Mouse (Mus musculus) granulocyte monocyte progenitor cell, adult 5-6 weeks (primary cell): ENCODE measurements around the gene Npas3. TPM values are rescaled to one million over a fixed set of nuclear protein-coding genes. Genes with fewer than 3 reads are reported as not detected.
A peak's percentile ranks its signal among the peaks of the same experiment; 100 is the strongest.

Experiments
- ATAC-seq: replicated peaks from 2 replicates; pipeline ENCODE4 v1.8.0; 2016; ENCODE audit warnings: mild to moderate bottlenecking, moderate TSS enrichment, inconsistent platforms; ENCODE audit not compliant: poor library complexity, severe bottlenecking
- total RNA-seq, 2 experiments: library from RNA; stranded (forward) in 1 of 2; stranded (reverse) in 1 of 2; fragments of 200-712, 200-1000 nt in 1 of 2; fragments of >200 nt in 1 of 2; fragmentation: Nextera tagmentation in 1 of 2; gene quantifications; 2 replicates each; pipeline ENCODE4 v1.2.3; 2014 to 2017

Gene Npas3
- total RNA-seq, 2 experiments from 2014 or later = 14.0 TPM; not detected in 1

DNA sequence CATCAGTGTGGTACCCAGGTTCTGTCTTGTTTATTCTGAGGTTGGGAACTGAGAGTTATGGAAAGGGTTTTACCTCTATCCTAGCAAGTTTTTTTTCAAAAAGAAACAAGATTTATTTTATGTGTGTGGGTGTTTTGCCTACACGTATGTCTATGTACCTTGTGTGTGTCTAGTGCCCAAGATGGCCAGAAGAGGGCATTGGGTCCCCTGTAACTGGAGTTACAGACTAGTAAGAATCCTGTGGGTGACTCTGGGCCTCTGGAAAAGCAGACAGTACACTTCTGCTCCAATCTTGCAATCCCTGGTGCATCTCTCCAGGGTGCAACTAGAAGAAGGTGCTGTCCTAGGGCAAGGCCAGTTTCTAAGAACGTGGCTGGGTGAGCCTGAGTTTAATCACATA lies 848.0 kb downstream of the Npas3 start:
- no peak for ATAC-seq

- ATAC-seq = no peak
Observed at GRCm38 (mm10) chr12:54098136-54098535, 849.7 kb downstream of the Npas3 start.

DNA sequence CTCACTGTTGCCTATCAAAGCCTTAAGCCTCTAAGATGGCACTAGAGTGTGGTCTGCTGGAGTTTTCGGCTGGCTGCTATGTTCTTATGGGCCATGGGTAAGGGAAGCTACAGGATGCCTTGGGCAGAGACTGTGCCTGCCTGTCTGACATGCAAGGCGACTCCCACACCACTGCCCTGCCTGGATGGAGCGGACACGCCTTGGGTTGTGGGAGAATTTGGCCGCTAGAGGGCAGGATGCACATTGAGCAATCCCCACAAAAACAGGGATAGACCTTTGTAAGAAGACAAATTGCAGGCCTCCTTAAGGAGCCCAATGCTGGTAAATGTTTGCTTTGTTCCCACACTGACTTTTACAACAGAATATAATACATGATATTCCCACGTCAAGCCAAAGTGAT lies 850.3 kb downstream of the Npas3 start:
- ATAC-seq = peak; percentile 78

DNA sequence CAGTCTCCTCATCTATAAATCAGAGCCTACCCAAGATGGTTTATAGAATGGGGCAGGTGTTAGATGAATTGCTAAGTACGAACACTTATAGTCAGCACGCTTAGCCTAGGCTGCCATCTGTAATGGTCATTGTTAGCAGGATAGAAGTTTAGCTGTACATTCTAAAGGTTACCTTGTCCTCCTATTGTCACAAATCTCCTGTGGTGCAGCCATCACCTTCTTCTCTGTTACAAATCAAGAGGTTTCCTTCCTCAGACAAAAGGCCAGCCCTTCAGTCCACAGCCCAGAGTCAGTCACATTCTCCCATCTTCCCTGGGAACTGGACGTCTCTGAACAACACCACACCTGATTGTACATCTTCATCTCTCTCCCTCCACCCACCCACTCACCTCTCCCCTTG lies 851.0 kb downstream of the Npas3 start:
- no peak for ATAC-seq

- ATAC-seq = peak; percentile 57
Observed at GRCm38 (mm10) chr12:54101307-54101870, 852.9 kb downstream of the Npas3 start.

GRCm38 (mm10) chr12:54102500-54102899 lies 854.0 kb downstream of the Npas3 start:
- no peak for ATAC-seq

DNA sequence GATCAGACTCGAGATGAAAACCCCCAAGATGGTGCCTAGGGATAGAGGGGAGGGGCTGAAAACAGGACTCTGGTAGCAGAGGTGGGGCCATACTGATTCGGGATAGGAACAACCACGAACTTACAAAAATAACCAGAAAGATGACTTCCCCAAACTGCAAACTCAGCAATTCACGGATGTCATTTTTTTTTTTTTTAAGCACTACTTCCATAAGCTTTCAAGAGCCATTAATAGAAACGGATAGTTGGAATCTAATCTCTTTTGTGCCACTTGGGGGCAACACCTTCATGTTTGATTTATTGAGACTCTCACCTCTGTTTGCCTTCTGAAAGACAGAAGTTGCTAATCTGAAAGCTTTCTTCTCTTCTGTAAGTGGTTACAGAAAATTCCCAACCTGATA lies 857.1 kb downstream of the Npas3 start:
- no peak for ATAC-seq

- ATAC-seq = no peak
Observed at GRCm38 (mm10) chr12:54105946-54106345, 857.5 kb downstream of the Npas3 start.

DNA sequence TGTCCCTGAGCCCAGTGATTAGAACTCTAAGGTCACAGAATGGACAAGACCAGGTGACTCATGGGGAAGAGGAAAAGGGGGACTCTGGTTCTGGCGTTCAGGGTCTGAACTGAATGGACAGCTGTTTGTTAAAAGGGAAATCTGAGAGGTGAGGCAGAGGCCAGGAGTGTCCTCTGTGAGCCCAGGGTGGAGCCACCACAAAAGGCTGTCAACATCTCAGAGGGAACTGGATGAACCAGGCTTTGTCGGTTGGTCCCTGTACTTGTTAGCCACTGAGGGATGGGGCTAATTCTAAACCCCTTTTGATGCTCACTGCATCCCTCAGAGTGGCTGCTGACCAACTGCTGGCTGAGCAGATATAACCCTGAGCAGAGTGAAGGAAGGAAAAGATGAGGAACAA lies 861.9 kb downstream of the Npas3 start:
- no peak for ATAC-seq

GRCm38 (mm10) chr12:54110930-54111329 lies 862.5 kb downstream of the Npas3 start:
- no peak for ATAC-seq

DNA sequence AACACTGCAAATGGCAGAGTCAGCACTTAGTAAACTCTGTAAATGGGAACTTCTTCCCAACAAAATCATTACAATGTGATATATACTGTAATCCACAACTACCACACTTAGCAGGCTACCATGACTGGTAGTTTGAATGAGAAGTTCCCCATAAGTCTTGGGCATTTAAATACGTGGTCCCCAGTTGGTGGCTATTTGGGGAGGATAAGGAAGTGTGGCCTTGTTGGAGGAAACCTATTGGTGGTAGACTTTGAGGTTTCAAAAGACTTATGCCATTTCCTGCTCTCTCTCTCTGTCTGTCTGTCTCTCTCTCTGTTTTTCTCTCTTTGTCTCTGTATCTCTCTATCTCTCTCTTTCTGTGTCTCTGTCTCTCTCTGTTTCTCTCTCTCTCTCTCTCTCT lies 871.9 kb downstream of the Npas3 start:
- peak; percentile 79 for ATAC-seq

GRCm38 (mm10) chr12:54121286-54121685 lies 872.8 kb downstream of the Npas3 start:
- ATAC-seq = no peak
